Mouse (Mus musculus) heart, postnatal 36 days (tissue): ENCODE results near the gene Dennd2c. TPM values are rescaled to one million over a fixed set of nuclear protein-coding genes. Genes with fewer than 3 reads are reported as not detected.
"Not testable (repeated sequence)": the region's sequence is repeated elsewhere in the genome, so short reads cannot be mapped to it uniquely, and the experiment has no call there.

Experiments
- DNase-seq, 2 experiments: peaks; one replicate each; pipeline ENCODE4 v3.0.0; 2021 to 2022
- intact Hi-C: fragments of 180-260 bp; cut with DNase I; formaldehyde crosslinking; loops from one replicate; pipeline ENCODE4 v1.15.1; 2025
- total RNA-seq, 2 experiments: library from RNA; stranded (reverse); gene quantifications; 2 replicates each; pipeline ENCODE4 v1.2.3; 2021

Gene Dennd2c
- total RNA-seq, 2 experiments from 2014 or later = 1.9 to 2.2 TPM

DNA sequence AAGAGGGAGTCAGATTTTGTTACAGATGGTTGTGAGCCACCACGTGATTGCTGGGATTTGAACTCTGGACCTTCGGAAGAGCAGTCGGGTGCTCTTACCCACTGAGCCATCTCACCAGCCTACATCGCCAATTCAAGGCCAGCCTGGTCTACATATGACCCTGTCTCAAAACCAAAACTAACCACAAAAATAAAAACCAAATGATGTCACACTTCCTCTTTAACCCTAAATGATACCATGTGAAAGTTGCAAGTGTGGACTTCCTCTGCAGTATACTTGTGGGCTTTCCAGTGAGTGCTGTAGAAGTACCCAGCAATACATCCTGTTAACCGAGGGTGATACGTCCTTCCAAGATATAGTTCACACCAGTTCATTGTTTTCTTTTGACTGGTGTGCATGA is 104.0 kb downstream of the Dennd2c start:
- intact Hi-C loops = no loop called here
- DNase-seq = no peak

DNA sequence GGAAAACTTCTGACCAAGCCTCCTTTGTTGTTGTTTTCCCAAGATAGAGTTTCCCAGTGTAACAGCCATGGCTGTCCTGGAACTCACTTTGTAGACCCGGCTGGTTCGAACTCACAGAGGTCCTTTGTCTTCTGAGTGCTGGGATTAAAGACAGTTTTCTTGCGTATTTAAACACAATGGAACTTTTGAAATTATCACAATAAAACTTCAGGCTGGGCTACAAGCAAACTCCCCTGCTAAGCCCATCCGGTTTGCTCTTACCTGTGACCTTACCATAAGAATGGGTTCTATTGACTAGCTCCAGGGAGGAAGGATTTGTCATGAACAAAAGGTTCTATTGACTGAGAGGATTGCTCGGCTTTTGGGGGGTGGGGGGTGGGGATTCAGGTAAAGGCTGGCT is 105.3 kb downstream of the Dennd2c start:
- intact Hi-C loops = no loop called here

DNA sequence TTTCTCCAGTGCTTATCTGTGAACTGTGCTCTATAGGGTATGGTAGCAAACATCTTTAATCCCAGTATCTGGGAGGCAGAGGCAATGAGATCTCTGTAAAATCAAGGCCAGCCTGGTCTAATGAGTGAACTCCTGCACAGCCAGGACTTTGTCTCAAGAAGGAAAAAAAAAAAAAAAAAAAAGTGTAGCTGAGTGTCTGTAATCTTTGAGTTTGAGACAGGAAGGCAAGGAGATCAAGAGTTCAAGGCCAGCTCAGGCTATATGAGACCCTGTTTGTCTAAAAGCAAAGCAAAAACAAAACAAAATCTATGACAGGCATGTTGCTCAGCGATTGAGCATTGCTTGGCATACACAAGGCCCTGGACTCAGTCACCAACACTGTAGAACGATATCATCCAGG is 105.8 kb downstream of the Dennd2c start:
- no peak for DNase-seq
- intact Hi-C loops = no loop called here

More for the DNA sequence above, 105.3 kb downstream of the Dennd2c start:
- no peak for DNase-seq

DNA sequence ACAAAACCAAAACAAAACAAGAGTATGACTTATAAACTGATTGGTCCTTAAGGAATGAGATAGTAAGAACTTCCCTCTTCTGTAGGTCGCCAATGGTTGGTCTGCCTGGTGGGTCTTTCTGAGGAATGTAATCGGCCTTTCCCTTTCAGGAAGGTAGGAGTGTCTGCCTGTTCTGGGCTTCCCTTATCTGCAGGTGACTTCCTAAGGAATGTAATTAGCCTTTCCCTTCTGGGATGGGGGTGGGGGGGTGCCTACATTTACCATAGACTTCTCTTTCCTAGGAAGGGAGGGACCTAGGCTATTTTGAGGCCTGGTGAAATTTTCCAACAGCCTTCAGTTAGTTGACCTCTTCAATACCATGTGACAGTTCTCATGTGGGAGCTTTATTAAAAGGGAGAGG is 108.7 kb downstream of the Dennd2c start:
- no peak for DNase-seq
- intact Hi-C loops = no loop called here

DNA sequence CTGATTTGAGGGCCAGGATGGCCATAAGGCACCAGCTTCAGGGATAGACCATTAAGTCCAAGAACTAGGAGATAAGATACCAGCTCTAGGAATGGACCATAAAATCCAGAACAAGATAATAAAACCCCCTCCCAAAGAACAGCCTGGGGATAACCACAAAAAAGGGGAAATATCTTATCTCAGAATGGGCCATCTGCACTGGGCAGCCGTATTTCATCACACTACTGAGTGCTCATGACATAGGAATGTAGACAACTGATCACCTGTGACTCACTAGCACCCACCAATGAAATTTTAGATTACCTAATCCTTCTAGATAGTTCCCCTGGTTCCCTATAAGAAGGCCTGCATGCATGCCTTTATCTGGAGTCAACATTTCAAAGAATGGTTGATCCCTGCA is 109.7 kb downstream of the Dennd2c start:
- intact Hi-C loops = no loop called here
- DNase-seq = no peak

DNA sequence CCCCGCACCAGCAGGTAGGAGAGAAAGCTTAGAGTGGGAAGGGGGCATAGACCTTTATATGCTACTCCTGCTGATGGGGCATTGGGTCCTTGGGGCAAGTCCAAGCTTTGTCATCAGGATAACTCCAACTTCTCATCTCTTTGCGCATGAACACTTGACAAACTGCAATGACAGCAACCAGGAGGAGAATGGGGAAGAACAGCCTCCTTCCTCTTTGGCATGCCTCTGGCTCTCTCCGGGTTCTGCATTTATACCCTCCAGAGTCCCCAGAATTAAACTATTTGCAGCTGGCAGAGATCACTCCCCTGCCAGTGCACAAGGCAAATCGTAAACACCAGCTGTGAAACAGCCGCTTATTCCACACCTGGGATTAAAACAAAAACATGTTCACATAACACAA is 111.1 kb downstream of the Dennd2c start:
- intact Hi-C loops = no loop called here
- DNase-seq = no peak

DNA sequence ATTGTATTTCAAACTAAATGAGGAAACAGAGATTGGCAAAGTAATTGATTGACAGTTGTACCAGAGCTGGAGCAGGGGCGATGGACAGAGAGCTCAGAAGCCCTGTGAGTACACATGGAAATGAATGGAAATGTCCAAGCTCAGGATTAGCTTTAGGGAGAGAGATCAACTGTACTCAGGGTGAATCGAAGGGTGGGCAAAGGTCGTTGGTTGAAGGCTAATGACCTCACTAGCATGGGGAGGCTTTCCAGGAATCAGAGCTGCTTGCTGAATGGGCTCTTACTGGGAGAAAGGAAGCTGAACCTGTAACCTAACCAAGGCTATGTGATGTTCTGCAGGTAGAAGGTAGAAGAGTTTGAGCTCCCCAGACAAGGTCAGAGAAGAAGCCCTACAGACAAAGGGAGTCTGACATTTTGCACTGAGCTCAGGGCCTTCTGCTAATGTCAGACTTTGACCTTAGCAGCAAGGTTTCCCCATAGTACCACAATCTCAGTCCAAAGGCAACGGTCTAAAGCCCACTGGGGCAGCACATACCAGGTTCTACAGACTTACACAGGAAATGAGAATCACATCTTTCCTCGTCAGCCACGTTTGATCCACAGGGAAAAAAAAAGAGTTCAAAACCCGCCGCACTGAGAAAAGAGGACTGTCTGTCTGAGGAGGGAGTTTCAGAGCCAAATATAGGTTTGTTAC is 112.3 kb downstream of the Dennd2c start:
- intact Hi-C loops = no loop called here
- DNase-seq = no peak

DNA sequence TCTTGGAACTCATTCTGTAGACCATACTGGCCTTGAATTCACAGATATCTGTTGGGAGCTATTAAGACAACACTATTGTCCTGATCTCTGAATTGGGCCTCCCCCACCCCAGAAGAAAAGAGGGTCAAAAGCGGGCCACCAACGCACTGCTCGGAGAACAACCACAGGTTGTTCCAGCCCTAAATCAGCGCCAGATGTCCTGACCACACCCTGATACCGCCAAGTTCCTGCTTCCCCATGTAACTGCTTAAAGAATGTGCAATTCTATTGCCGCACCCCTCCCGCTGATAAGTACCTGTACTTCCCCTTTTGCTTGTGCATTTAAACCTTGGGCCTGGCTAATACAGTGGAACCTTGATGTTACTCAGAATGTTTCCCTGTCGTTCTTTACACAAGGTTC is 113.0 kb downstream of the Dennd2c start:
- DNase-seq, intact Hi-C loops: not testable (repeated sequence)

Other genes with a start within 250 kb of the Dennd2c start
- gene Sycp1, start 166.5 kb upstream of the Dennd2c start, total RNA-seq = not detected
- not detected for gene Nr1h5, start 138.5 kb upstream of the Dennd2c start, total RNA-seq
- gene Sike1, start 106.9 kb upstream of the Dennd2c start, total RNA-seq = 10 to 100 TPM; 70.2 to 71.1 TPM
- 100 to 1,000 TPM; 547 to 556 TPM for gene Csde1, start 82.2 kb upstream of the Dennd2c start, total RNA-seq
- gene Nras, start 44.3 kb upstream of the Dennd2c start, total RNA-seq = 10 to 100 TPM; 49.1 to 51.7 TPM
- gene Ampd1, start 28.6 kb upstream of the Dennd2c start, total RNA-seq = not detected
- gene Bcas2, start 69.1 kb downstream of the Dennd2c start, total RNA-seq = 10 to 100 TPM; 50.4 to 54.6 TPM
- 10 to 100 TPM; 15.8 to 16.1 TPM for gene Trim33, start 176.7 kb downstream of the Dennd2c start, total RNA-seq